Mouse (Mus musculus) brain, embryonic 14.5 days (tissue): ENCODE results near the gene Olfr1221.
"Not testable (repeated sequence)": the region's sequence is repeated elsewhere in the genome, so short reads cannot be mapped to it uniquely, and the experiment has no call there.

Experiments
- CTCF ChIP-seq: fragments of 200-500 bp; IDR thresholded peaks from 2 replicates; pipeline ENCODE4 v1.5.1; 2012; ENCODE audit warnings: inconsistent platforms, mild to moderate bottlenecking, moderate library complexity, borderline replicate concordance; ENCODE audit not compliant: insufficient read depth, insufficient read length; ENCODE audit errors: extremely low read depth
- POLR2A ChIP-seq: fragments of 200-500 bp; IDR thresholded peaks from 2 replicates; pipeline ENCODE4 v1.6.1; 2012; ENCODE audit warnings: mild to moderate bottlenecking, inconsistent platforms, borderline replicate concordance; ENCODE audit not compliant: poor library complexity, insufficient read depth, insufficient read length, severe bottlenecking; ENCODE audit errors: extremely low read depth

GRCm38 (mm10) chr2:89163991-89164390 lies 46.9 kb upstream of the Olfr1221 start, which contains the start of gene Olfr1224-ps1:
- TF ChIP-seq POLR2A, CTCF: not testable (repeated sequence)
